Mouse (Mus musculus) kidney, postnatal 4 days (tissue): ENCODE data around the gene Acot8.
"Not testable (repeated sequence)": the region's sequence is repeated elsewhere in the genome, so short reads cannot be mapped to it uniquely, and the experiment has no call there.

Experiments used
- DNase-seq, 2 experiments: peaks; one replicate each; pipeline ENCODE4 v3.0.0; 2021; ENCODE audit warnings: mixed read lengths in 2 of 2

The Acot8 gene

GRCm38 (mm10) chr2:164806614-164807013 lies 1.9 kb upstream of the Acot8 start:
- no peak for DNase-seq

DNA sequence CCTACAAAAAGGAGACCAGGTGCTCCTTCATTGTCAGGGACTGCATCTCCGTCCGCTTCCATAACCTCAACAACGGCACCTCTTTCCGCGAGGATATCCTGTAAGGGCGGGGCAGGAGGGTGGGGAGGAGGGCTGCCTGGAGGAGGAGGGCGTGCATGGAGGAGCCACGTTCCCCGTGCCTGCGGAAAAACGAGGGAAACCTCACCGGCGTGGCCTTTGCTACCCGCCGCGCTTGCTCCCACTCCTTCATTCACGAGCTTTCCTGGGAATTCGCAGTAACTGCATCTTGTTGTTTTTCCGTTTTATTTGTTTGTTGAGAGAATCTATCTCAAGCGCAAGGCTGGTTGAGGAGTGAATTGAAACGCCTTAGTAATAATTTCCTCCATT lies 643 bp upstream of the Acot8 start:
- no peak for DNase-seq

DNA sequence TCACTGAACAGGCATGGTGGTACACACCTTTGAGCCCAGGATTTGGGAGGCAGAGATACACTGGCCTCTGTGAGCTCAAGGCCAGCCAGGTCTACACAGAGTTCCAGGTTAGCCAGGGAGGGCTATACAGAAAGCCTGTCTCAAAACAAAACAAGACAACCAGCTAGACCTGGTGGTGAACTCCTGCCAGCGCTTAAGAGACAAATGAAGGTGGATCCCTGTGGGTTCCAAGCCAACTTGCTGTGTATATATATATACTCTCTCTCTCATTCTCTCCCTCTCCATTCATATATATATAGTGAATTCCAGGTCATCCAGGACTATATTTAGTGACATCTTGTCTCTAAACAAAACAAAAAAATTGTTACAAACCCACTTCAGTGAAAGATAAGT lies 765 bp downstream of the Acot8 start:
- DNase-seq = no peak

- no peak for DNase-seq
Measured at GRCm38 (mm10) chr2:164803201-164803920, 1.3 kb downstream of the Acot8 start.

DNA sequence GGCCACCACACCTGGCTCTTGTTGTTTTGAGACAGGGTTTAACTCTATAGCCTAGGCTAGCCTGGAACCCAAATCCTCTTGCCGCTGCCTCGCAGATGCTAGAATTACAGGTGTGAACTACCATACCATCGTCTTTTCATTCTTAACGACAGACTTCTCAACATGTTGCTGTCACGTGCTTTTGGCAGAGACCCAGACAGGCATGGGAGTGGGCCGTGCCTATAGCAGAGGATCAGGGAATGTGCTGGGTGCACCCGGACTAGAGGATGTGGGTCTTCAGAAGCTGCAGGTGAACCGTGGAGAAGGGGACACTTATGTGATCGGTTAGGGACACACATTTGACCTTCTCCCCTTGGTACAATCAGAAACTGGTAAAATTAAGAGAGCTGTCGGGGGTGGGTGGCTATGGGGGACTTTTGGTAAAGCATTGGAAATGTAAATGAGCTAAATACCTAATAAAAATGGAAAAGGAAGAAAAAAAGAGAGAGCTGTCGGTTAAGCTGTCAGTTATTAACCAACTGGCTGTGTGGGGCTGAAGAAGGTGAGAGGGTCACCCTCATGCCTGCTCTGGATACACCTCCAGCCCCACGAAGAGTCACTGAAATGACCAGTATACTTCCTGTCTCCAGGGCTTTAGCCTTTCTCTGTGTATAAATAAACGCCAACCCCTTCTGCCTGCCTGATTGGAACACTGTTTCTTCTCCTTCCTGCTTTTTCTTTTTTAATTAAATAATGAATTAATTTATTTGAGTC lies 4.3 kb downstream of the Acot8 start:
- DNase-seq = peak in 1 of 2 experiments; percentile 29

- DNase-seq = not testable (repeated sequence)
Measured at GRCm38 (mm10) chr2:164798554-164798953, 6.1 kb downstream of the Acot8 start.

DNA sequence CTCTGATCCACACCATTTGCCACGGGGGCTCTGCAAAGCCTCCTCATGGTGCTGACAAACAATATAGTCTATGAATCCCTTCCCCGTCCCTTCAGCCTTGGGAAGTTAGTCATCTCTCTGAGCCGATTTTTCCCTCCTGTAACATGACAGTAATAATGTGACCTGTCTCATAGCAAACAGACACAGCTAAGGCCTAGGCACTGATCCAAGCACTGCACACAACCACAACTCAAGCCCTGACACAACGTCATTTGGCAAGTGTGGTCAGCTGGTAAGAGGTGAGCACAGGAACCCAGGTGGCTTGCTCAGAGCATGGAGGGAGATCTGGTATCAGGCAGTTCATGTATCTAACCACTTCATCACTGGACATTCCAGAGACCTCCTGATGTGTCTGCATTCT lies 8.8 kb downstream of the Acot8 start:
- DNase-seq = no peak

DNA sequence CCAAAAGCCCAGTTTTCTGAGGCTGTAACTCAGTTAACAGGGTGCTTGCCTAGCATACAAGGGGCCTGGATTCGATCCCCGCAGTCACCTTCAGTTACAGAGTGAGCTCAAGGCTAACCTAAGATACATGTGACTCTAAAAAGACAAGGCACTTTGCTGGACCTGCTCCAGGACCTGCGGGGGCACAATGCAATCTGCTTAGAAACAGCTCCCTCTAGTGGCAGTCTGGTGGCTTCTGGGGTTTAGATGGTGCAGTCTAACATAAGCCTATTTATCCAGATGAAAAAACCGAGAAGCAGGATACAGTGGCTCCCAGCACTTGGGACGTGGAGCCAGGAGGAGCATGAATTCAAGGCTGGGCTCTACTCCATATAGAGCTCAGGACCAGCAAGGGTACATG lies 10.4 kb downstream of the Acot8 start:
- DNase-seq = peak; percentile 87 to 92

DNA sequence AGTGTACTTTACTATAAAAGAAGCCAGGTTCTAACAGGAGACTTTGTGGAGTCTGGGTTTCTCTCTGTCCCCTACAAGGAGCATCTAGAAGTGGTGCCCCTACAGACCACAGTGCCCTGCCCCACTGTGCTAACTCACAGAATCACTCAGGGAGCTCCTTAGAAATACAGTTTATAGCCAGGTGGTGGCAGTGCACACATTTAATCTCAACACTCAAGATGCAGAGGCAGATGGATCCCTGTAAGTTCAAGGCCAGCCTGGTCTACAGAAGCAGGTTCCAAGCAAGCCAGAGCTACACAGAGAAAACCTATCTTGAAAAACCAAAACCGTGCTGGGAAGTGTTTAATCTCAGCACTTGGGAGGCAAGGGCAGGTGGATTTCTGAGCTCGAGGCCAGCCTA lies 10.9 kb downstream of the Acot8 start:
- peak in 1 of 2 experiments; percentile 41 for DNase-seq

DNA sequence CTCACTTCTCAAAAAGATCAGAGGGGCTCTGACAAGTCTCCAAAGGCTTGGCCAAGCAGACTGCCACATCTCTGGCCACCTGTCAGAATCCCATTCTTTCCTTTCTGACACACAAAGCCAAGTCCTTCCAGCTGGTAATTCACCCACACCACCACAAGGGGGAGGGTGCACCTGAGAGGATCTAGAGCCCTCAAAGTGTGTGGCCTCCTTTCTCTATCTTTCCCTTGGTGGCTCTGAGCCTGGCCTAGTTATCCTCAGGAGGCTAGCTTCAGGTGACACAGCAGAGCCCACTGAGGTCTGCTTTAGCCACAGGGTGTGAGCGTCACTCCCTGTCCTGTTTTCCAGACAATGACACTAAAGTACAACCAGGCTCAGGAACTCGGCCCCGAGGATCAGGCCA lies 11.4 kb downstream of the Acot8 start:
- peak; percentile 78 to 82 for DNase-seq

- DNase-seq = no peak
Measured at GRCm38 (mm10) chr2:164792400-164793190, 12.1 kb downstream of the Acot8 start.

DNA sequence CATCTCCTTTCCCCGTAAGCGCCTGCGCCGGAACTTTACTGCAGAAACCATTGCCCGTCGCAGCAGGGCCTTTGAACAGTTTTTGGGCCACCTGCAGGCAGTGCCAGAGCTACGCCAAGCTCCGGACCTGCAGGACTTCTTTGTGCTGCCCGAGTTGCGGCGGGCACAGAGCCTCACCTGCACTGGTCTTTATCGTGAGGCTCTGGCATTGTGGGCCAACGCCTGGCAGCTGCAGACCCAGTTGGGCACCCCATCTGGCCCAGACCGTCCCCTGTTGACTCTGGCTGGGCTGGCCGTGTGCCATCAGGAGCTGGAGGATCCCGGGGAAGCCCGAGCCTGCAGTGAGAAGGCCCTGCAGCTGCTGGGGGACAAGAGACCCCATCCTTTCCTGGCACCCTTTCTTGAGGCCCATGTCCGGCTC lies 12.8 kb downstream of the Acot8 start:
- no peak for DNase-seq

DNA sequence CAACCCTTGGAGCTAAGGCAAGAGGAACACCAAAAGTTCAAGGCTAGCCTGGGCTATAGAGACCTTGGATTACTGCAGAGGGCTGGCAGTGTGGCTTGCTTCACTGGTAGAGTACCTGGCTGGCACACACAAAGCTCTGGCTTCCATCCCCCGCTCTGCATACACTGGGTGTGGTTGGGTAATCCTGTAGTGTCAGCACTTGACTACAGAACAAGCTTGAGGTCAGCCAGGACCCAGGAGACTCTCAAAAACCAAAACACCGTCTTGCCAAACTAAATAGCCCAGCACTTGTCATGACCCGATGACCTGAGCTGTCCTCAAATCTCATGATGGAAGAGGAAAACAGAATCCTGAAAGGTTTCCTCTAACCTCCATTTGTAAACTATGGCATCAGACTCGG lies 14.2 kb downstream of the Acot8 start:
- no peak for DNase-seq

DNA sequence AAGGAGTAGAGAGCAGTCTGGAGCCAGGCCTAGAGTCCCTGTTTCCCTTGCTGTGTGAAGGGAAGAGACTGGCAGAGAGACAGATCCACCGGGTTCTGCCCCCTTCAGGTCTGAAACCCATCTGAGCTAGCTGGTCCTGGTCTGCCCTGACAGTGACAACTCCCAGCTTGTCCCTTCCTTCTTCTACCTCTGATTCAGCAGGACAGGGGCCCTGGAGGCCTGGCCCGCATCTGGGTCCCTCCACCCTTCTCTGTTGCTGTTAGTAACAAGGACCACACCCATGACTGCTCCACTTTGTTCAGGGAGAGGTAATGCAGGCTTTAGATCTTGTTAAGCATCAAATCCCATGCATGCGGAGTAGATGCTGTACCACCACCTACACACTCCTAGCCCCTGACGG lies 16.3 kb downstream of the Acot8 start:
- DNase-seq = no peak

GRCm38 (mm10) chr2:164787779-164788178 lies 16.9 kb downstream of the Acot8 start:
- peak in 1 of 2 experiments; percentile 16 for DNase-seq

- no peak for DNase-seq
Measured at GRCm38 (mm10) chr2:164787032-164787431, 17.6 kb downstream of the Acot8 start.

GRCm38 (mm10) chr2:164786388-164786885 lies 18.2 kb downstream of the Acot8 start:
- DNase-seq = peak in 1 of 2 experiments; percentile 26

- peak; percentile 88 to 93 for DNase-seq
Measured at GRCm38 (mm10) chr2:164785481-164786387, 18.9 kb downstream of the Acot8 start, which contains the start of gene Snx21. Snx21 (plus strand) TSS chr2:164785823.

GRCm38 (mm10) chr2:164784869-164785420 lies 19.7 kb downstream of the Acot8 start:
- no peak for DNase-seq

- DNase-seq = peak in 1 of 2 experiments; percentile 19
Measured at GRCm38 (mm10) chr2:164783926-164784581, 20.6 kb downstream of the Acot8 start.

DNA sequence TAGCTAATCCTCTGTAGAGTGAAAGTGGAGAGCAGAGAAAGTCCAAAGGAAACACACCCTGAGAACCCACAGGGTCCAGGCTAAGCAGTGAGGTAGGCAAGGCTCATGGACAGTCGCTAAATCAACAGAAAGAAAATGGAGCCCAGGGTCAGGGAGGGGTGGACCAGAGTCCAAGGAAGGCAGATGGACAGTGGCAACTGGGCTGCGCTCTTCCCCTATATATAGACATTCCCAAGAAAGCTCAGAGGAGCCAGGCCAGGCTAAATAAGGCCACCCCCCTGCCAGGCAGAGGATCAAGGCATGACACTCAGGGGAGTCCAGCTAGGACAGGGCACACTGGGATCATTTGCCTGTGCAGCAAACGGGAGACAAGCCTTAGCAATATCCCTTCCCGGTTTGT lies 22.8 kb downstream of the Acot8 start:
- no peak for DNase-seq
